Mouse (Mus musculus) CD8-positive naive resting alpha-beta T cell, adult 2 months (primary cell): ENCODE results near the gene Rangap1.
"Not testable (repeated sequence)": the region's sequence is repeated elsewhere in the genome, so short reads cannot be mapped to it uniquely, and the experiment has no call there.

Source experiments
- DNase-seq, 2 experiments: peaks; one replicate each; pipeline ENCODE4 v3.0.0; 2022; ENCODE audit warnings: low read depth in 2 of 2, low spot score in 2 of 2

Rangap1 gene

GRCm38 (mm10) chr15:81742368-81742767 is 3.0 kb downstream of the Rangap1 start:
- DNase-seq: not testable (repeated sequence)

DNA sequence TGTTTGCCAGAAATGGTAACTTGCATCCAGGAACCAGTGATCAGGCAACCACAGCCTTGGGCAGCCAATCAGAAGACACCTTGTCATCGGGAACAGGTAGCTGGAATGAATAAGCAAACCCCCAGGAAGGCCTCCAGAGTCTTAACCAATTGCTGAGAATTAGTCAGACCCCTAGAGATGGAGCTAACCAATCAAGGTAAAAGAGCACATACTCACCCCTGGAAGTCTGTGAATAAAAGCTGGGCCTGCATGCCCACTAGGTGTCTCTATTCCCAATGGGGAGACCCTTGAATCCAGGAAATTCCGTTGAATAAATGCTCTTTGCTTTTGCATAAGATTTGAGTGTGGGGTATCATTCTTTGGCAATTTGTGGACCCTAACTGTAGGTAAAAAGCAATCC is 5.4 kb downstream of the Rangap1 start:
- DNase-seq: no peak

GRCm38 (mm10) chr15:81739296-81739695 is 6.0 kb downstream of the Rangap1 start:
- DNase-seq: no peak

GRCm38 (mm10) chr15:81735075-81735474 is 10.3 kb downstream of the Rangap1 start:
- DNase-seq: no peak

DNA sequence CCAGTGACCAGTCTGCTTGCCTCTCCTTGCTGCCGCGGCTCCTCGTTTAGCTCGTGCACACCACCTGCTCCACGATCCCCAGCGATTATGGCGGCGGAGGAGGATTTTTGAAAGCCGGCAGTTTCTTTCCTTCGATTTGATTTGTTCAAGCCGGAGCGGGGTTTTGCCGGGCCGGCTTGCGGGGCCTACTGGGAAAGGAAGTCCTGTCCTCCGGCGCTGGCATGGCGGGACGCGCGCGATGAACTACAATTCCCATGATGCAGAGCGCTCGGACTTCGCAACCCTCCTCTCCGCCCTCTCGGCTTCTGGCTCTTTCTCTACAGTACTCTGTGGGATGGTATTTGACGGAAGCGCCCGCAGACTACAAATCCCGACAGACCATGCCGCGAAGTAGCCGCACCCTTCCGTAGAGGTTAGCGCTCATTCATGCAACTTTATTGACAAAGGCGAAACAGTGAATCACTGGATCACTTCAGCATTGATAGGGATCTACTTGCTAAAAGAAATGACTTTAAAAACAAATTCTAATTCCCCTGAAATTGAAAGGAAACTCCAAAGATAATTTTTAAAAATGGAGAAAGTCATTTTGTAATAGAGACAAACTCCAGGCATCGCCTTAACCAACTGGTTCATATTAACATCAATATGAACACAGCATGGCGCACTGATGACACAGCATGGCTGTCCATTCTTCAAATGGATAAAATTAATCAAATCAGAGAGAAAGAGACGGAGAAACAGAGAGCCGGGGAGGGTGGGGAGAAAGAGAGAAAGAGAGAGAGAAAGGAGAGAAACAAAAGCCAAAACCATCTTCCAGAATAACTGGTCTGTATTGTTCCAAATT is 15.3 kb downstream of the Rangap1 start:
- peak; percentile 95 to 97 for DNase-seq

DNA sequence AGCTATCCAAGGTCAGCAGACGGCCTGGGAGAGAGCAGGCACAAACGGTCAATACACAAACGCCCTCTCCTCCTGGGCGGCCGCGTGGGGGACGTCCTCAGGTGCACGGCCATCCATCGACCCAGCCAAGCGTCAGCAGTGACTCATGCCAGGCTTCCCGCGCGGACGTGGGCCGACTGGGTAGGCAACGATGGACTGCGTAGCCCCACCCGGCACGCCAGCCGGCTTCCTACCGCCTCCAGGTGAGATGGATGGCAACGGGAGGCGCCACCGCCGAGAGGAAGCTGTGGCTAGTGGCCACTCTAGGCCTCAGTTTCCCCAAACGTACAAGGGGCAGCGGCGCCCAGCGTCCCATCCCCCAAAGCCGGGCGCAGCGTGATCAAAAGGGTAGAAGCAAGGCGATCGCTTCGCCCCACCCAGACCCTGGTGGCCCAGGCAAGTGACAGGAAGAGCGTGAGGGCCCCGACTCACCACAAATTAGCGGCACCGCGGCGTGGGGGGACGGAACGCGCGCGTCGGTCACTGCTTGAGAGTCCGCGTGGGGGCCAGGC is 16.0 kb downstream of the Rangap1 start:
- DNase-seq: peak in 1 of 2 experiments; percentile 14

DNA sequence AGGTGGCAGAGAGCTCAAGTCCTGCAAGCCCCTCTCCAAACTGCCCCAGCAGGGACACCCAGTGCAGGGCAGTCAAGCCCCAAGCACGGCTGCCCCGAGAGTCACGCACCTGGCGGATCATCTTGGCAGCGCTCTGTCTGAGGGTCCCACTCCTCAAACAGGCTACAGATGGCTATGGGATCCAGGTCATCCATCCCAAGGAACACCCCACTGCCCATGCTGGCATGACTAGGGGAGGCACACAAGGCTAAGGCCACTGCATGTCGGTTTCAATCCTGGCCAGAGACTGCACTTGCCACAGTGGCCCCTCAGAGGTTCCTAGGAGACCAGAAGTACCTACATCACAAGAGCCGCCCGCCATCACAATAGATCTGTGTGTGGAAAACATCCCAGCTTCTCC is 19.4 kb downstream of the Rangap1 start:
- no peak for DNase-seq

- no peak for DNase-seq
Observed at GRCm38 (mm10) chr15:81723653-81724052, 21.7 kb downstream of the Rangap1 start.

- no peak for DNase-seq
Observed at GRCm38 (mm10) chr15:81722361-81722760, 23.0 kb downstream of the Rangap1 start.

- DNase-seq: no peak
Observed at GRCm38 (mm10) chr15:81719139-81719531, 26.2 kb downstream of the Rangap1 start.

- DNase-seq: no peak
Observed at GRCm38 (mm10) chr15:81718336-81719138, 26.8 kb downstream of the Rangap1 start.

- DNase-seq: no peak
Observed at GRCm38 (mm10) chr15:81713742-81714141, 31.6 kb downstream of the Rangap1 start.

DNA sequence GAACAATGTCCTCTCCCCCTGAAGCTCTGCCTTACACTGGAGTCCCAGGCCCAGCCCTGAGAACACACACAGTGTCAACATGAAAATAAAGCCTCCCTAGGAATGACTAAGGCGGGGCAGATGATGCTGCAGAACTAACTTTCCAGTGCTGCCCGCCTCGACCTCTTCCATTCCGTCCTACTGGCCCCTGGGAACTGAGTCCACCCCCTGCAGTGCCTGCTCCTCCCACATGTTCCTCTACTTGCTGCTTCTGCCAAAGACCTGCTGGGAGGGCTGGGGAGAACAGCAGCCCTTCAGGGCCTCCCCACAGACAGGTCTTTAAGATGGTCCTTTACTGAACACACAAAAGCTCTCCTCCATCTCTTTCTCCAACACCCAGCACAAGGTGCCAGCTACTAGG is 34.5 kb downstream of the Rangap1 start:
- DNase-seq: no peak

DNA sequence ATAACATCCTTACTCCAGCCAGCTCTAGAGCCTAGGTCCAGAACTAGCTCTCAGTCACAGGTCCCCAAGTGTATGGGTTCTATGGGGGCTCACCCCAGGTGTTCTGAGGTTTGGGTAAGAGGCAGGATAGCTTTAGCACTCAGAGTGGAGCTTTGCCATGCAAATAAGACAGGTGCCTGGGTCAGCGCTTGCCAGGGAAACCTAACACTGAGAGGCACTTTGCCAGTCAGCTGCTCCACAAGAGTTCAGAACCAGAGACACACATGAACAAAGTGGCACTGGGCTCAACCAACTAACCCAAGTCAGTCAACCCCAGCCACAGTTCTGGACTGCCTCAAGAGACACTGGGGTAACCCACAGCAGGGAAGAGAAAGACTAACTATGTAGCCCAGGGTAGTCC is 35.6 kb downstream of the Rangap1 start:
- DNase-seq: no peak

GRCm38 (mm10) chr15:81708991-81709390 is 36.3 kb downstream of the Rangap1 start:
- no peak for DNase-seq

DNA sequence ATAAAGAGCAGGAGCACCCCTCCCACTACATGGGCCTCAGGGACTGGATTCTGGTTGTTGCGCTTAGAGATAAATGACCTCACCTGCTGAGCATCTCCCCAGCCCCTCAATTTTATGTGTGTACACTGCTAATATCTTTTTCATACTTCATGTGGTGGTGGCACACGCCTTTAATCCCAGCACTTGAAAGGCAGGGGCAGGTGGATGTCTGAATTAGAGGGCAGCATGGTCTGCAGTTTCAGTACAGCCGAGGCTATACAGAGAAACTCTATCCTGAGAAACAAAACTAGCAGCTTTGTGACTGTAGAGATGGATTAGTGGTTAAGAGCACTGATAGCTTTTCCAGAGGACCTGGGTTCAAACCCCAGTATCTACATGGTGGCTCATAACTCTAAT is 42.2 kb downstream of the Rangap1 start:
- no peak for DNase-seq

GRCm38 (mm10) chr15:81702306-81703093 is 42.8 kb downstream of the Rangap1 start:
- no peak for DNase-seq

- not testable (repeated sequence) for DNase-seq
Observed at GRCm38 (mm10) chr15:81701350-81701749, 44.0 kb downstream of the Rangap1 start.

GRCm38 (mm10) chr15:81700601-81701000 is 44.7 kb downstream of the Rangap1 start:
- no peak for DNase-seq

DNA sequence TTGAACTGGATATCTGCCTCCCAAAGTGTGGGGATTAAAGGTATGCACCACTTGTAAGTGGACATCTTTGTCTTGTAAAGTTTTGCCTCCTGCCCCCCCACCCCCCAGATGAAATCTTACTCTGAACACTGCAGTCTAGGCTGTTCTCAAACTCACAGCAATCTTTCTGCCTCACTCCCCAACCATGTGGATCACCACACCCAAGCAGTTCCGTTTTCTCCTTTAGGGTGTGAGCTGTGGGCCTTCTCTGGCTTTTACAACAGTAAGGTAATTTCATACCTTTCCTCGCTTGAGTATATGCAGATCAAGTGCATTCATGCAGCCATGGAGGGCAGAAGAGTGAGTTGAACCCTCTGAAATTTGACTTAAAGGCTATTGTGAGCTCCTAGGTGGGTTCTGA is 45.2 kb downstream of the Rangap1 start:
- no peak for DNase-seq

DNA sequence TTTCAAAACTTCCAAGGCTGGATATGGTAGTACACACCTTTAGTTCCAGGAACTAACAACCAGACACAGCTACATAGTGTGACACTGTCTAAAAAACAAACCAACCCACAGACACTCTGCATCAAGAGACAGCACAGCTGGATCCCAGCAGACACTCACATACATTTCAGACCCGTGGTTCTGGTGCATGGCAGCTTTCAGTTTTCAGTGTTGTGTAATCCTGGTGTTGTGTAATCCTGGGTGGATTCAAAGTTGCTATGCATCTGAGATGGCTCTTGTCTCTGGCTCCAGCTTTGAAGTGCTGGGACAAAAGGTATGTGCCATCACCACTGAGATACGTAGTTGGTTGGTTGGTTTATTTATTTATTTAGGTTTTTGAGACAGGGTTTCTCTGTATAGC is 46.8 kb downstream of the Rangap1 start:
- no peak for DNase-seq
